Mouse (Mus musculus) urinary bladder, postnatal 25 days (tissue): ENCODE measurements at regions not wholly inside any gene's neighbourhood (a gene's known extent, or its start where the extent isn't known, plus 50 kb on each side); places are given as distances from the start of the nearest gene placed in this dataset.

ENCODE experiments used
- DNase-seq: peaks from one replicate; pipeline ENCODE4 v3.0.0; 2022; ENCODE audit warnings: low spot score

GRCm38 (mm10) chr1:41104869-41105268, 299.5 kb downstream of the Tmem182 start:
- DNase-seq: no peak

GRCm38 (mm10) chr1:41121636-41122175, 316.3 kb downstream of the Tmem182 start:
- DNase-seq: no peak

- no peak for DNase-seq
These were observed 326.0 kb downstream of the Tmem182 start for GRCm38 (mm10) chr1:41131410-41131809.

GRCm38 (mm10) chr1:41133143-41133542, 327.7 kb downstream of the Tmem182 start:
- no peak for DNase-seq

GRCm38 (mm10) chr1:41133946-41134345, 328.5 kb downstream of the Tmem182 start:
- no peak for DNase-seq

GRCm38 (mm10) chr1:41139725-41140124, 334.3 kb downstream of the Tmem182 start:
- no peak for DNase-seq

GRCm38 (mm10) chr1:41140542-41140941, 335.1 kb downstream of the Tmem182 start:
- DNase-seq: no peak

- DNase-seq: no peak
These were observed 336.6 kb downstream of the Tmem182 start for GRCm38 (mm10) chr1:41141992-41142391.

- DNase-seq: no peak
These were observed 347.1 kb downstream of the Tmem182 start for GRCm38 (mm10) chr1:41152516-41152915.

- DNase-seq: no peak
These were observed 348.0 kb downstream of the Tmem182 start for GRCm38 (mm10) chr1:41153174-41153999.

- DNase-seq: no peak
These were observed 348.8 kb downstream of the Tmem182 start for GRCm38 (mm10) chr1:41154198-41154597.

- no peak for DNase-seq
These were observed 351.5 kb downstream of the Tmem182 start for GRCm38 (mm10) chr1:41156946-41157345.

- no peak for DNase-seq
These were observed 352.5 kb downstream of the Tmem182 start for GRCm38 (mm10) chr1:41157651-41158513.

GRCm38 (mm10) chr1:41165878-41166786, 360.7 kb downstream of the Tmem182 start:
- no peak for DNase-seq

GRCm38 (mm10) chr1:41166787-41167420, 361.5 kb downstream of the Tmem182 start:
- no peak for DNase-seq

GRCm38 (mm10) chr1:41186991-41187390, 381.6 kb downstream of the Tmem182 start:
- no peak for DNase-seq

- no peak for DNase-seq
These were observed 407.5 kb downstream of the Tmem182 start for GRCm38 (mm10) chr1:41212876-41213275.

- DNase-seq: no peak
These were observed 420.4 kb downstream of the Tmem182 start for GRCm38 (mm10) chr1:41225851-41226250.

- no peak for DNase-seq
These were observed 429.9 kb downstream of the Tmem182 start for GRCm38 (mm10) chr1:41235335-41235734.

- DNase-seq: no peak
These were observed 437.6 kb downstream of the Tmem182 start for GRCm38 (mm10) chr1:41243000-41243399.

- no peak for DNase-seq
These were observed 439.2 kb downstream of the Tmem182 start for GRCm38 (mm10) chr1:41244627-41245026.
